Mouse (Mus musculus) hindbrain, embryonic 10.5 days (tissue): Measurements from ENCODE around the gene Sec11a. TPM values are rescaled to one million over a fixed set of nuclear protein-coding genes. Genes with fewer than 3 reads are reported as not detected.
"Not testable (repeated sequence)": the region's sequence is repeated elsewhere in the genome, so short reads cannot be mapped to it uniquely, and the experiment has no call there.

Source experiments
- DNase-seq: peaks from one replicate; pipeline ENCODE4 v3.0.0-alpha.2; 2017; ENCODE audit warnings: low spot score
- H3K27ac ChIP-seq: fragments of 300-500 bp; sonication (generic); 2 replicates; pipeline ENCODE4 v1.5.1; 2016; ENCODE audit warnings: mild to moderate bottlenecking, moderate library complexity
- H3K27me3 ChIP-seq: fragments of 300-500 bp; sonication (generic); 2 replicates; pipeline ENCODE4 v1.6.1; 2016; ENCODE audit warnings: mild to moderate bottlenecking; ENCODE audit not compliant: poor library complexity, insufficient read depth, severe bottlenecking
- H3K36me3 ChIP-seq: fragments of 300-500 bp; sonication (generic); 2 replicates; pipeline ENCODE4 v1.6.1; 2016; ENCODE audit warnings: mild to moderate bottlenecking, moderate library complexity
- H3K4me1 ChIP-seq: fragments of 300-500 bp; sonication (generic); replicated peaks from 2 replicates; pipeline ENCODE4 v1.6.1; 2016; ENCODE audit warnings: mild to moderate bottlenecking
- H3K4me3 ChIP-seq: fragments of 300-500 bp; sonication (generic); 2 replicates; pipeline ENCODE4 v1.5.1; 2016; ENCODE audit warnings: mild to moderate bottlenecking, moderate library complexity
- H3K9me3 ChIP-seq: fragments of 300-500 bp; sonication (generic); 2 replicates; pipeline ENCODE4 v1.6.1; 2016; ENCODE audit warnings: mild to moderate bottlenecking, moderate library complexity
- WGBS: fragments of 180-500 bp; shearing (Covaris S2); methylation state at CpG from one replicate; pipeline ENCODE4 v1.1.7; 2016; 5-methylcytosine and 5-hydroxymethylcytosine counted together
- polyA plus RNA-seq: library from polyadenylated mRNA; unstranded; fragments of >200 nt; fragmentation: Nextera tagmentation; extraction: Ambion mirVana; gene quantifications from 2 replicates; pipeline ENCODE4 v1.2.1, GENCODE M21; 2016

The Sec11a gene
- polyA plus RNA-seq, 1 experiment from 2014 or later = 187 TPM

DNA sequence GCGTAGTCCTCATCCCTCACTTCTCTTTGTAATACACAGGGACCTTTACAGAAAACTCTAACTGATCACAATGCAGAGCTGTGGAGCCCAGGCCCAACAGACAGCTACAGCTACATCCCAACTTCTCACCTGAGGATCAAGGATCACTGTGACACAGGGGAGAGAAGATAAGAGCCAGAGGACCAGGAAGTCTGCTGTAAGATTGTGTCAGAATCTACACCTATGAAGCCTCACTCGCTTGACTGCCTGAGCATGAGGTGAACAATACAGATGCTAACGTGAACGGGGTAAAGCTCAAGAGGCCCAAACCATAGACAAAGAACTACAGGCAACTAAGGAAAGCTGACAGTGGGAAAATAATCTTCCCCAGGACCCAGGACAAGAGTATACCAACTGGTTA, 7.8 kb downstream of the Sec11a start:
- Histone ChIP-seq H3K36me3 (peaks cover 34% of the 10 kb centered on the region), H3K4me1 (no peaks in the 10 kb centered on the region), H3K9me3 (no peaks in the 10 kb centered on the region)

DNA sequence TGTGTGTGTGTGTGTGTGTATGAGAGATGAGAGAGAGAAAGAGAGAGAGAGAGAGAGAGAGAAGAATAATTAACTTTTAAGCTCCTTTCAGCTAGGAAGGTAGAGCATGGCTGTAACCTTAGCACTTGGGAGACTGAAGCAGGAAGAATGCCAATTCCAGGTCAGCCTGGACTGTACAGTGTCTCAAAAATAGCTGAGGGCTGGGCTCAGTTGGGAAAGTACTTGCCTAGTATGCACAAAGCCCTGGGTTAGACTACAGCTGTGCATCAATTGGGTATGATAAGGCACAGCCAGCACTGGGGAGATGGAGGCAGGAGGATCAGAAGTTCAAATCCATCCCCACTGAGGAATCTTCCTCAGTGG, 10.3 kb downstream of the Sec11a start:
- not testable (repeated sequence) for H3K27ac ChIP-seq, H3K4me1 ChIP-seq, DNase-seq, H3K9me3 ChIP-seq, H3K4me3 ChIP-seq, H3K27me3 ChIP-seq
- peaks cover 42% of the 10 kb centered on the region for H3K36me3 ChIP-seq

More for the DNA sequence above, 7.8 kb downstream of the Sec11a start:
- DNase-seq = no peak
- Histone ChIP-seq H3K27ac (no peak overlapping the region), H3K4me3 (no peak overlapping the region), H3K27me3 (no peaks in the 10 kb centered on the region)
- 92% methylated on average over 4 of the region's 4 CpGs for WGBS

DNA sequence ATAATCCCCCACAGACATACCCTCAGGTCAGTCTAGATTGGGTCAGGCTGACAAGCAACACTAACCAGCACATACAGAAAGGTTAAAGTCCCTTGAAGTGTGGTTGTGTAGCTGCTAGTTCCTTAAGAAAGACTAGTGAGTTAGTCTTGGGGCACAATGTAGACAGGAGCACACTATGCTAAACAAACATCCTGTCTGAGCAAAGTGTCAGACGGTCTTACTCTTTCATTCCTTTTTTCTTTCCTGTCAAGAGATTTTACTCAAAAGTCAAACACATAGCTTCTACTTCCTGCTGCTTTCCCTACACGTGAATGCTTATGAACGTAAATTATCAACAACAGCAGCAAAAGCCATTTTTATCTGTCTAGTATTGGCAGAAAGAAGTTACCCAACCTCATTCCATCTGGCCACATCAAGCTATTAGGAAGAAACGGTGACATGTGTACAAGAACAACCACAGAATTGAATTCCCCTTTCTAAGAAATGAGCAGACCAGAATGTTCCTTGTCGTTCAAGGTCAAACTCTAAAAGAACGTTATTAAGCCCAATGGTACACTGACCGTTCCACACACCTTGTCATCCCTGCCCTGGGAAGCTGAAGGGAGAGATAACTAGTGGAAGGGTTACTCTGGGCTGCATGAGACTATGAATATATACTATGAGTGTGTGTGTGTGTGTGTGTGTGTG, 10.8 kb downstream of the Sec11a start:
- H3K27me3 ChIP-seq, H3K4me1 ChIP-seq, DNase-seq, H3K9me3 ChIP-seq, H3K27ac ChIP-seq, H3K4me3 ChIP-seq: not testable (repeated sequence)
- WGBS = 89% methylated on average over 7 of the region's 7 CpGs
- peaks cover 46% of the 10 kb centered on the region for H3K36me3 ChIP-seq

DNA sequence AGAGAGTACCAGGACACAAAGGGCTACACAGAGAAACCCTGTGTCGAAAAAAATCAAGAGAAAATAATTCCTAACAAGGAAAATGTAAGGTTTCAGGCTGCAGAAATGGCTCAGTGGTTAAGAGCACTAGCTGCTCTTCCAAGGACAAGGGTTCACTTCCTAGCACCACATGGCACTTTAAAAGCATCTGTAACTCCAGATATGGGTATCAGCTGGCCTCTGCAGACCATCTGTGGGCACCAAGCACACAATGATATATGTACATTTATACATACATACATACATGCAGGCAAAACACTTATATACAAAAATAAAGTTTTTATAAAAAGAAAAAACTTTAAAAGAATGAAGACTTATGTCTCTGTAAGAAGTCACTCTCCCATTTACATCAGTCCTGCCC, 11.7 kb downstream of the Sec11a start:
- no peak for DNase-seq
- no peaks in the 10 kb centered on the region for H3K4me1 ChIP-seq
- H3K9me3 ChIP-seq = no peaks in the 10 kb centered on the region
- H3K36me3 ChIP-seq = peaks cover 52% of the 10 kb centered on the region
- H3K27me3 ChIP-seq = no peaks in the 10 kb centered on the region
- H3K27ac ChIP-seq = no peak overlapping the region
- WGBS = 94% methylated on average over 1 of the region's 1 CpGs
- H3K4me3 ChIP-seq = no peak overlapping the region

DNA sequence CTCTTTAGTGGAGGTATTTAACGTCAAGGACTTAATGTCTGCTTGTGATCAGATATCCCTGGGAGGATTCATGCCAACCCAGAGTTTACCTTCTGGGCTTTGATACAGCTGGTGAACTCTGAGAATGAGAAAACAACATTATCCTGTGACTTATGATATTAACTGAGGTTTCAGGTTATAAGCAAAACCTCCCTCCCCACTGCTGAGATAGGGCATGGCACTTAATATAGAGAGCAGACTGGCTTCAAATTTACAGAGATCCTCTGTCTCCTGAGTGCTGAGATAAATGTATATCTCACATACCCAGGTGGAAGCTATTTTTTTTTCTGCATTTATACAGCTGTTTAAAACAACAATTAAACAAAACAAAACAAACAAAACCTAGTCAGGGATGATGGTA, 14.8 kb downstream of the Sec11a start:
- H3K4me3 ChIP-seq = no peak overlapping the region
- no peak for DNase-seq
- H3K4me1 ChIP-seq = no peaks in the 10 kb centered on the region
- no peaks in the 10 kb centered on the region for H3K27me3 ChIP-seq
- H3K27ac ChIP-seq = no peak overlapping the region
- H3K9me3 ChIP-seq = no peaks in the 10 kb centered on the region
- peaks cover 67% of the 10 kb centered on the region for H3K36me3 ChIP-seq
- WGBS = 87% methylated on average over 1 of the region's 1 CpGs

DNA sequence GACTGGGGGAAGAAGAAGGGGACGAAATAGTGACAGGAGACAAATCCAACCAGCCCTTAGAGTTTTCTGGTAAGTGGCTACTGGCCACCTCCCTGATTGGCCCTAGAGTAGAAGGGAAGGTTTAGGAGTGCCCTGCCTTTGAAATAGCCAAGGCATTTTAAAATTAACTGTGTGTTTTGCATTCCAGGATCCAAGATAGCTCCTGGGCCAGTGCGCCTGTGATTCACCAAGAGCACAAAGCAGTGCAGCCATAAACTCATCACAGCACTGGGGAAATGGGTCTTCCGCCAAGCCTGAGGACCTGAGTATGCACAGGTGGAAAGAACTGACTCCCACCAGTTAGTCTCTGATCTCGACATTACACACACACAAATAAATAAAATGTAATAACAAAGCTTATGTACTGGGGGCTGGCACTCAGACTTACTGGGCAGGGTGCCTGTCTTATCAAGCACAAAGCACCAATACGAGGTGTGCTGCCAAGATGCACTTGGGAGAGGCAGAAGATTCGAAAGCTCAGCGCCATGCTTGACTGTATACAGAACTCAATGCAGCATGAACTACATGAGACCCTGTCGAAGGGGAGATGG, 15.9 kb downstream of the Sec11a start:
- H3K4me3 ChIP-seq = no peak overlapping the region
- H3K4me1 ChIP-seq = no peaks in the 10 kb centered on the region
- no peaks in the 10 kb centered on the region for H3K9me3 ChIP-seq
- peaks cover 77% of the 10 kb centered on the region for H3K36me3 ChIP-seq
- 94% methylated on average over 8 of the region's 8 CpGs for WGBS
- DNase-seq = no peak
- no peaks in the 10 kb centered on the region for H3K27me3 ChIP-seq
- H3K27ac ChIP-seq = no peak overlapping the region

DNA sequence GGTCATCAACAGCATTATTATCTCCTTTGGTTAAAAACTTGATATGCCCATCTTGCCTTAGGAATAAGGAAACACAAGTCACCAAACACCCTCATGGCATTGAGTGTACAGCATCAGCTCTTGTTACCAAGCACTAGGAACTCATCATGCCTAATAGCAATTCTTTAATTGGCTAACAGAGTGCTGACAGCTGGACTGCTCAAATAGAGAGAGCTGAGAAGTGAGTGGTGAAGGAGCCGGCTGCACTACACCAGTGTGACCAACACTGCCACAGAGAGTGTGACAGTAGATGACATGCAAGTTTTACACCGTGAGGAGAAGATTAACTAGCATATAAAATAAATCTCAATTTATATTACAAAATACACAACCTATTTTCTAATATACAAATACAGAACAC, 24.4 kb downstream of the Sec11a start:
- Histone ChIP-seq H3K9me3 (no peaks in the 10 kb centered on the region), H3K27ac (no peak overlapping the region), H3K4me3 (no peak overlapping the region), H3K27me3 (no peaks in the 10 kb centered on the region), H3K4me1 (no peaks in the 10 kb centered on the region), H3K36me3 (peaks cover 96% of the 10 kb centered on the region)
- WGBS = 91% methylated on average over 2 of the region's 2 CpGs
- DNase-seq = no peak

DNA sequence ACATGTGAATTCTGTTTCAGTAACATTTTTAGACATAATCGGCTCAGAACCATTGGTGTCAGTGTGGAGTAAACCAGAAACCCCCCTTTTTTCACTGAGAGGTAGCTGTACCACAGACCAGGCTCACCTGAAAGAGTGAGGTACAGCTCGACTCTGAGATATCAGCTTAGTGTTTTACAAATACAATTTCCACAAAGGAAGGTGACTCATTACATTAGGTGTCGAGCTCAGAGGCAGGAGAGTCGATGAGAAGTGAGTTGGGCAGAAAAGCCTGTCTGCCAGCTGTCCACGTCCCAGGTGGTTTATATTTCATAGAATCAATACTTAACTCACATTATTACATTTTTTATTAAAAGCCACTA, 28.0 kb downstream of the Sec11a start:
- H3K27me3 ChIP-seq = no peaks in the 10 kb centered on the region
- 94% methylated on average over 5 of the region's 5 CpGs for WGBS
- H3K36me3 ChIP-seq = peaks cover 97% of the 10 kb centered on the region
- no peak for DNase-seq
- no peak overlapping the region for H3K4me3 ChIP-seq
- no peak overlapping the region for H3K27ac ChIP-seq
- no peaks in the 10 kb centered on the region for H3K9me3 ChIP-seq
- no peaks in the 10 kb centered on the region for H3K4me1 ChIP-seq

DNA sequence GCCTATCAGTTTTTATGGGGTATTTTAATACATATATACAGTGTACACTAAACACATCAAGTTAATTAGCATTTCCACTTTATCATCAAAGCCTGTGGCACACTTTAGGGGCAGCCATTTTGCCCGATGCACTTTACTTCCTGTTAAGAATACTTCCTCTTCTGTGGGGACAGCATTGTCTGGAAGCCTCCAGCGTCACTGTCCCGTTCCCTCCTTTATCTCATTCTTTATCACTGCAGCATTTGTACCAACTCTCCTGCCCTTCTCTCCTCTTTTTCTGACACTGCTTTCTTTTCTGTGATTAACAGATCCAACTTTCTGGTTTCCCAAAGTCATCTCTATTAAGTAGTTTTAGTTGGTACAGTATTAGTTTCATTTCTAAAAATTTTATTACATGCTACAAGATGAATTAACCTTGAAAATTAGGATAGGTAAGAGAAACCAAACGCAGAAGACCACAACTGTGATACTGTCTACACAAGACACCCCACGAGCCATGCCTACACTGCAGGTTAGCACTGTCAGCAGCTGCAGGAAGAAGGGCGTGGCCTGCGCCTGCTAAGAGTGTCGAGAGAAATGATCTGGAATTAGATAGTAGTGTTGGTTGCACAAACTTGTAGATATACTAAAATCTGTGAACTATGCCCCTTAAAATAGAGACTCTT, 28.5 kb downstream of the Sec11a start:
- Histone ChIP-seq H3K36me3 (peaks cover 97% of the 10 kb centered on the region), H3K4me3 (no peak overlapping the region), H3K27ac (no peak overlapping the region), H3K27me3 (no peaks in the 10 kb centered on the region), H3K4me1 (no peaks in the 10 kb centered on the region), H3K9me3 (no peaks in the 10 kb centered on the region)
- 88% methylated on average over 8 of the region's 8 CpGs for WGBS
- DNase-seq = no peak

DNA sequence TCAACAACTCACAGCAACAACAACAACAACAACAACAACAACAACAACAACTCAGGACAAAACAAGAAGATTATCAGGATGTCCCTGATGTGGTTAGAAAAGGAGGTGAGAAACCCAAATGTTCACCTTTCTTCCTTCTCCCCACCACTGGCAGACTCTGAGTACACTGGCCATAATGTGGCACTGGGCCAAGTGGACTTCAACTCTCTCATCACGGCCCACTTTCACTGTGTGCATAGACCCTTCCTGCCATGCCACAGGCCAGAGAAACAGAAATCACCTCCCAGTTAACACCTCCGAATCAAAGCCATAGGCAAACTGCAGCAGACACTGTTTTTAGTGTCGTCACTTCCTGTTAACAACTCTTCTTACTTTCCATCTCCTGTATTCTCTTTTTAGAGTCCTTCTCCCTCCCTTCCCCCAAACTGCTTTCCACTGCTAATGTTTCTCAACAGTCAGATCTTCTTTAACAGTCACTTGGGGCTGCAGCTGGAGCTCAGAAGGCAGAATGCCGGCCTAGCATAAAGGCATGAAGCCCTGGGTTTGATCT, 29.6 kb downstream of the Sec11a start:
- Histone ChIP-seq H3K27ac (no peak overlapping the region), H3K4me3 (no peak overlapping the region), H3K36me3 (peaks cover 99% of the 10 kb centered on the region), H3K27me3 (no peaks in the 10 kb centered on the region), H3K4me1 (no peaks in the 10 kb centered on the region), H3K9me3 (no peaks in the 10 kb centered on the region)
- WGBS = 92% methylated on average over 4 of the region's 4 CpGs
- no peak for DNase-seq

DNA sequence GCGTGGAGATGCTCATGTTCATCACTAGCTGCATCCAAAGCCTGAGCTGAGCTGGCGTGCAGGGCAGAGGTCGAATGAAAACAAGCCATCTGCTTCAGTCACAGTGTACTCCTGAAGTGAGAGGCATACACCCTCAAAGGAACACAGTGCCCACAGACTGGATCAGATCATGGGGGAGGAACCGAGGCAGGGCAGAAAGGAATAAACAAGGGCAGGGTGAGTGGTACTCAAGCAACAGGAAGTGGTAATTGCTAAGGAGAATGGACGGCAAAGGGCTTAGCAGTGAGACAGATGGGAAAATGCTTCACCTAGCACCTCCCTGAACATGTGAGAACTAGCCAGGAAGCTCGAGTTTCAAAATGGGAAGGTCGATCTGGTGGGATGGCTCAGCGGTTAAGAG, 35.1 kb downstream of the Sec11a start:
- Histone ChIP-seq H3K27me3 (no peaks in the 10 kb centered on the region), H3K27ac (no peak overlapping the region), H3K4me3 (no peak overlapping the region), H3K4me1 (no peaks in the 10 kb centered on the region), H3K9me3 (no peaks in the 10 kb centered on the region), H3K36me3 (peaks cover 98% of the 10 kb centered on the region)
- no peak for DNase-seq
- 89% methylated on average over 8 of the region's 8 CpGs for WGBS

DNA sequence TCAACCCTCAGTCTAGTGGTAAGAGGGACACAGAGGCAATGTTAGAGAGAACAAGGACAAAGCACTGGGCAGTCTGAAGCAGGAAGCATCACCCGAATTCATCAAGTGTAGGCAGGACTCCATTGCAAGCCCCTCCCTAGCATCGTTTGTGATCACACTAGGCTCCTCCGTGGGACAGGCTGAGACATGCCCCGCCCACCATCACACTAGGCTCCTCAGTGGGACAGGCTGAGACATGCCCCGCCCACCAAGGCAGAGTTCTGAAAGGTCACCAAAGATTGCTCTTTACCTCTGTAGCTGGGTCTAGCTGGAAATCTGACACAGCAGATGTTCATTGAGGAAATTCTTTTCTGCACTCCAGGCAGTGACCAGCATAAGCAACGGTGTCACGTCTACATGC, 36.5 kb downstream of the Sec11a start:
- no peaks in the 10 kb centered on the region for H3K9me3 ChIP-seq
- peaks cover 97% of the 10 kb centered on the region for H3K36me3 ChIP-seq
- H3K4me1 ChIP-seq = no peaks in the 10 kb centered on the region
- H3K27ac ChIP-seq = no peak overlapping the region
- no peaks in the 10 kb centered on the region for H3K27me3 ChIP-seq
- WGBS = 85% methylated on average over 7 of the region's 7 CpGs
- no peak for DNase-seq
- no peak overlapping the region for H3K4me3 ChIP-seq

DNA sequence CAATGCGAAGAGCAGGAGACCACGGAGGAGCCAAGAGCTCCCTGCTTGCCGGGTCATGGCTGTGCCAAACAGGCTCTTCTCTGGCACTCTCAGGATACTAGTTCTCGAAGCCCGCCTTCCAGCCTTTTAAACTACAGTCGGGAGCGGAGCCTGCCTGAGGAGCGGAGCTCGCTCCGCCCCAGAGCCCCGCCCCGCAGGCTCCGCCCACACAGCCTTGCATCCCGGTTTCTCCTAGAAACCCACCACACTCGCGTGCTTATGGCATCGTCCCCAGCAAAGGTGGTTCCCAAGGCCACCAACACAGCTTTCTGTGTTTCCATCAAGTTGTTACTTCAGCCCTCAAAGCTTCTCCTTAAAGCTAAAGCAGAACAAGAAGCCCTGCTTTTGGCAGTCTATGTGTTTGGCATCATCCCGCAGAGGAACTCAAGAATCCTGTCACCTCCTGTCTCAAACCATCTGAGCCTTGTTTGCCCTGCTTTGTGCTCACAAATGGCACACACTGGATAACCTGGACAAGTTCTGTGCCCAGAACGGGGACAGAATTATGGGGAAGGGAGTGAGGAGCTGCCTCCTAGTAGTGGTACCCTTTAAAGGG, 42.6 kb downstream of the Sec11a start, which contains the start of gene Nmb:
Nmb (minus strand) TSS at position 156 of the 595 bp plus-strand sequence.
- peaks cover 54% of the 10 kb centered on the region for H3K36me3 ChIP-seq
- peaks cover 35% of the 10 kb centered on the region for H3K4me1 ChIP-seq
- 3% methylated on average over 19 of the region's 19 CpGs for WGBS
- H3K9me3 ChIP-seq = no peaks in the 10 kb centered on the region
- H3K4me3 ChIP-seq = peak within 1 kb of the TSS; percentile 59
- 0 out of 2 replicates have a peak, but pooled peaks cover 7% of the 10 kb centered on the region for H3K27me3 ChIP-seq
- H3K27ac ChIP-seq = peak within 1 kb of the TSS; percentile 74
- DNase-seq = peak; percentile 61
